Mouse (Mus musculus): ENCODE measurements around the gene C1qtnf6. TPM values are rescaled to one million over a fixed set of nuclear protein-coding genes. Genes with fewer than 3 reads are reported as not detected.

Gene C1qtnf6
- polyA plus RNA-seq, 1 experiment from 2014 or later: 7.3 TPM

DNA sequence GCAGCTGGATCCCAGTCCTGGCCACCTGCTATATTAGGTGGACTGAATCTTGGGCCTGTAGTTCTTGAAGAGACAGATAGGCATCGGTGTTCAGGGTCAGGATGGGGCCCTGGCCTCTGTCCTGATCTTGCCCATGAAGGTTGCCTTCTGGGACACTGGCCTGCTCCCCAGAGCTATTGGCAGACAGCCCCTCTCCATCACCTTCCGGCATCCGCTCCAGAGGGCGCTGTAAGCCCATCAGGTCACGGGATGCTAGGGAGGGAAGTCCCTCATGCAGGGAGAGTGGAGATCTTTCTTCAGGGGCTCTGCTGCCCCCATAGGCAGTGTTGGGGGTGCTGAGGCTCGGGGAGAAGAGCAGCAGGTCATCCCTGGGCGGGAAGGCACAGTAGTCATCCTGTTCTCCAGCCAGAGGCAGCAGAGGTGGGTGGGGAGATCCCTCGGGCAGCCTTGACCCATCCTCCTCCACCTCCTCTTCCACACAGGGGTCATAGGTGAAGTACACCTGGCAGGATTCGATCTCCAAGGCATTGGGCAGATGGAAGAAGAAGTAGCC is 49.7 kb downstream of the C1qtnf6 start:
- Histone ChIP-seq H3K4me3 (replicated peaks; ENCODE audit: low read depth, low read length) (no peak overlapping the region), H3K4me1 (ENCODE audit: control insufficient read depth, insufficient read depth, low read length) (no peaks in the 10 kb centered on the region), H3K9ac (replicated peaks; ENCODE audit: low read length) (no peak overlapping the region), H3K9me3 (ENCODE audit: control insufficient read depth, low read length) (no peaks in the 10 kb centered on the region), H3K27me3 (ENCODE audit: control insufficient read depth, insufficient read depth, low read length) (no peaks in the 10 kb centered on the region), H3K36me3 (ENCODE audit: control insufficient read depth, insufficient read depth, low read length) (no peaks in the 10 kb centered on the region), H3K27ac (replicated peaks; ENCODE audit: low read depth, low read length) (no peak overlapping the region), H3K4me2 (ENCODE audit: low read length) (no peak overlapping the region)
- 55% methylated on average over 9 of the region's 9 CpGs for WGBS
- ATAC-seq (ENCODE audit: low FRiP score, low TSS enrichment): no peak
- DNase-seq: no peak

DNA sequence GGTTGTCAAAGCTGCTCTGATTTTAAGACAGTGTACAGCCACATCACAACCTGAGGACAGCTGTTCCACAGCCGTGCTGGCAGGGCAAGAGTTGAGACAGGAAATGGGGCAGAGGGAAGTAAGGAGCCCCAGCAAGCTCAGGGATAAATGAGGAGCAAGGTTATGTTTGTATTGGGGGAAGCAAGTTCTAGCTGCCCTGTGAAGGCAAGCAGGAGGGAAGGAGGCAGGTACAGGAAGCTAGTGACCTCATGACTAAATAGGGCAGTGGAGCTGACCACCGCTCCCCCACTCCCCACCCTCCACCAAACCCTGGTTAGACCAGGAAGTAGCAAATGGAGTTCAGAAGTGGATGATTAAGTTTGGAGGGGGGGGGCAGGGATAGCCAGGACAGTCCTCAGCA is 50.2 kb downstream of the C1qtnf6 start:
- H3K9ac ChIP-seq (replicated peaks; ENCODE audit: low read length): no peak overlapping the region
- no peaks in the 10 kb centered on the region for H3K9me3 ChIP-seq (ENCODE audit: control insufficient read depth, low read length)
- no peaks in the 10 kb centered on the region for H3K4me1 ChIP-seq (ENCODE audit: control insufficient read depth, insufficient read depth, low read length)
- WGBS: 90% methylated on average over 2 of the region's 2 CpGs
- no peaks in the 10 kb centered on the region for H3K27me3 ChIP-seq (ENCODE audit: control insufficient read depth, insufficient read depth, low read length)
- no peak overlapping the region for H3K4me2 ChIP-seq (ENCODE audit: low read length)
- no peaks in the 10 kb centered on the region for H3K36me3 ChIP-seq (ENCODE audit: control insufficient read depth, insufficient read depth, low read length)
- no peak for ATAC-seq (ENCODE audit: low FRiP score, low TSS enrichment)
- DNase-seq: no peak
- H3K27ac ChIP-seq (replicated peaks; ENCODE audit: low read depth, low read length): no peak overlapping the region
- no peak overlapping the region for H3K4me3 ChIP-seq (replicated peaks; ENCODE audit: low read depth, low read length)

DNA sequence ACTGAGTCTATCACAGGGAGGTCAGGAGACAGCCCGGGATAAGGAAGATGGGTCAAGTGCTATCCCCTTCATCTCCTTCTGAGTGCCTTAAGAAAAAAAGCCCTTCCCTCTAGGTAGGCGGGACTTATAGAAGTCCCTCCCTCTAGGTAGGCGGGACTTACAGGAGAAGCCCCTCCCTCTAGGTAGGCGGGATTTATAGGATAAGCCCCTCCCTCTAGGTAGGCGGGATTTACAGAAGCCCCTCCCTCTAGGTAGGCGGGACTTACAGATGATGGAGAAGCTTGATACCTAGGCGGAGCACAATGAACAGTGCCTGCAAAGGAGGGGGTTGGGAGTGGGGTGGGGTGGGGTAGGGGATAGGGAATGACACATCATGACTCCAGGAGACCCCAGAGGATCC is 51.1 kb downstream of the C1qtnf6 start:
- DNase-seq (no peak), ATAC-seq (ENCODE audit: low FRiP score, low TSS enrichment) (no peak)
- Histone ChIP-seq H3K36me3 (ENCODE audit: control insufficient read depth, insufficient read depth, low read length) (no peaks in the 10 kb centered on the region), H3K4me3 (replicated peaks; ENCODE audit: low read depth, low read length) (no peak overlapping the region), H3K27ac (replicated peaks; ENCODE audit: low read depth, low read length) (no peak overlapping the region), H3K4me2 (ENCODE audit: low read length) (no peak overlapping the region), H3K4me1 (ENCODE audit: control insufficient read depth, insufficient read depth, low read length) (no peaks in the 10 kb centered on the region), H3K27me3 (ENCODE audit: control insufficient read depth, insufficient read depth, low read length) (no peaks in the 10 kb centered on the region), H3K9me3 (ENCODE audit: control insufficient read depth, low read length) (no peaks in the 10 kb centered on the region), H3K9ac (replicated peaks; ENCODE audit: low read length) (no peak overlapping the region)
- 76% methylated on average over 7 of the region's 7 CpGs for WGBS

DNA sequence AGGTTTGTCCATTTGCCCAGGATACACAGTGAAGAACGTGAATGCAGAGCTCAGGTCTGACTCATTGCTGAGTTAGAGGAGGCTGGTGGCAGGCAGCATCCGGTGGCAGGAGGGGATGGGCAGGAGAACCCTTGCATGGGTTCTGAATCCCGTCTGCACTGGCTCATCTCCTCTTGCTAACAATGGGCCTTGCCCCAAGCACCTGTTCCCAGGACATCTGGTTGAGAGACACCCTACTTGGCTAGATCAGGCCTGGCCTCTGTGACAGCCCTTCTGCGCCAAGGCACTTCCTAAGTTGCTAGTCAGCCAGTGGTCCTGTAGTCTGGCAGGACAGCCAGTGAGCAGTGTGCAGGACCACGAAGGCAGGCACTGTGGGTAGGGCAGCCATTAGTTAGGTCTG is 51.7 kb downstream of the C1qtnf6 start:
- Histone ChIP-seq H3K27me3 (ENCODE audit: control insufficient read depth, insufficient read depth, low read length) (no peaks in the 10 kb centered on the region), H3K9me3 (ENCODE audit: control insufficient read depth, low read length) (no peaks in the 10 kb centered on the region), H3K36me3 (ENCODE audit: control insufficient read depth, insufficient read depth, low read length) (no peaks in the 10 kb centered on the region), H3K4me1 (ENCODE audit: control insufficient read depth, insufficient read depth, low read length) (no peaks in the 10 kb centered on the region), H3K4me3 (replicated peaks; ENCODE audit: low read depth, low read length) (no peak overlapping the region), H3K9ac (replicated peaks; ENCODE audit: low read length) (no peak overlapping the region), H3K27ac (replicated peaks; ENCODE audit: low read depth, low read length) (no peak overlapping the region), H3K4me2 (ENCODE audit: low read length) (no peak overlapping the region)
- 85% methylated on average over 5 of the region's 5 CpGs for WGBS
- DNase-seq: no peak
- no peak for ATAC-seq (ENCODE audit: low FRiP score, low TSS enrichment)

DNA sequence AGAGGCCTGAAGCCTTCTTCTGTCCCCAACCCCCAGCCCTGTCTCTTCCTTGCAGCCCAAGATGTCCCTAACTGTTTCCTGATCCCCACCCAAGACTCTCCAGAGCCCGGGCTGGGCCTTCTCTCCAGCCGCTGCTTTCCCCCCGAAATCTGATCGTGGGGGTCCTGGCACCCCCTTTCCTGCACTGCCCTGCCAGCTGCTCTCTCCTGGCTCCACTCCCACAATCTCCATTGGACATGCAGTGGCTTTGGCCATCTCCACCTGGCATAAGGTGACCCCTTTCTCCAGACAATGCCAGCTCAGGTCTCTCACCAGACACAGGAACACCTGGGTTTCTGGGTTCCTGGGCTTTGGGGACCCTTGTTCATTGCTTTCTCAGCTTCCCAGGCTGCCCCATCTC is 53.1 kb downstream of the C1qtnf6 start:
- DNase-seq (no peak), ATAC-seq (ENCODE audit: low FRiP score, low TSS enrichment) (no peak)
- Histone ChIP-seq H3K27me3 (ENCODE audit: control insufficient read depth, insufficient read depth, low read length) (no peaks in the 10 kb centered on the region), H3K9ac (replicated peaks; ENCODE audit: low read length) (no peak overlapping the region), H3K4me3 (replicated peaks; ENCODE audit: low read depth, low read length) (no peak overlapping the region), H3K27ac (replicated peaks; ENCODE audit: low read depth, low read length) (no peak overlapping the region), H3K4me1 (ENCODE audit: control insufficient read depth, insufficient read depth, low read length) (no peaks in the 10 kb centered on the region), H3K4me2 (ENCODE audit: low read length) (no peak overlapping the region), H3K9me3 (ENCODE audit: control insufficient read depth, low read length) (no peaks in the 10 kb centered on the region), H3K36me3 (ENCODE audit: control insufficient read depth, insufficient read depth, low read length) (no peaks in the 10 kb centered on the region)
- 93% methylated on average over 4 of the region's 4 CpGs for WGBS

DNA sequence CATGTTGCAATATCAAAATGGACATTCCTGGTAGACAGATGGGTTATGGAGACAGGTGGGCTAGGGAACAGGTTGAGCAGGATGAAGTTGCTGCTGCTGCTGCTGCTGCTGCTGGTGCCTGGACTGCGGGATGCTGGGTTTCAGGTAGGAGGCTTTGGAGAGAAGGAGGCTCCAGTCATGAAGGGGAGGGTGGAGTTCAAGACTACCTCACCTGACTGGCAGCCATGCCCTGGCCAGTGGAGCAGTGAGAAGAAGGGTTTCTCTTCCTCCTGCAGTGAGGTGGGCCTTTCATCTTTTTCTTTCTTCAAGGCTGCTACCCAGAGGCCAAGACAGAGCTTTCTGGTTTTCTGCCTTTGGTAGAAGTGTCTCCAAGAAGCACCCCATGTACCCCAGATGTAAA is 54.3 kb downstream of the C1qtnf6 start:
- H3K27ac ChIP-seq (replicated peaks; ENCODE audit: low read depth, low read length): no peak overlapping the region
- H3K36me3 ChIP-seq (ENCODE audit: control insufficient read depth, insufficient read depth, low read length): no peaks in the 10 kb centered on the region
- H3K9me3 ChIP-seq (ENCODE audit: control insufficient read depth, low read length): no peaks in the 10 kb centered on the region
- ATAC-seq (ENCODE audit: low FRiP score, low TSS enrichment) (no peak), DNase-seq (no peak)
- no peaks in the 10 kb centered on the region for H3K4me1 ChIP-seq (ENCODE audit: control insufficient read depth, insufficient read depth, low read length)
- H3K4me2 ChIP-seq (ENCODE audit: low read length): no peak overlapping the region
- WGBS: 87% methylated on average over 1 of the region's 1 CpGs
- H3K9ac ChIP-seq (replicated peaks; ENCODE audit: low read length): no peak overlapping the region
- H3K27me3 ChIP-seq (ENCODE audit: control insufficient read depth, insufficient read depth, low read length): no peaks in the 10 kb centered on the region
- H3K4me3 ChIP-seq (replicated peaks; ENCODE audit: low read depth, low read length): no peak overlapping the region

DNA sequence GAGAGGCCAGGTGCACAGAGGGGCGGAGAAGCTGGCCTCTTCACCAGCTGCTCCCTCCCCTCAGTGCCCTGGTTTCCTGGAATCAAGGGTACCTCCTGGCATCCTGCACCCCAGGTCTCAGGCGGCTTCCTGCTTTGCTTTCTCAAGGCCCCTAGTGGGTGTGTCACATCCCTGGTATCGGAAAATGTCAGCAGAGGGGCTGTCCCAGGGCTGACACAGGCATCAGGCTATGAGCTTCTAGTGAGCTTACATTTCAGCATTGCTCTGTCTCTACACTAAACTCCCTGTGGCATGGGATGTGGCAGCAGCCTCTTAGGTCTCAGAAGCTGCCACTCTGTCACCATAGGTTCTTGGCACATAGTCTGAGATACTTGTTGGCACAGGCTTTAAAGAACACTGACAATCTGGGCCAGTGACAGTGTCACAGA is 55.6 kb downstream of the C1qtnf6 start:
- Histone ChIP-seq H3K4me2 (ENCODE audit: low read length) (no peak overlapping the region), H3K36me3 (ENCODE audit: control insufficient read depth, insufficient read depth, low read length) (no peaks in the 10 kb centered on the region), H3K27ac (replicated peaks; ENCODE audit: low read depth, low read length) (no peak overlapping the region), H3K9me3 (ENCODE audit: control insufficient read depth, low read length) (no peaks in the 10 kb centered on the region), H3K9ac (replicated peaks; ENCODE audit: low read length) (no peak overlapping the region), H3K4me1 (ENCODE audit: control insufficient read depth, insufficient read depth, low read length) (no peaks in the 10 kb centered on the region), H3K4me3 (replicated peaks; ENCODE audit: low read depth, low read length) (no peak overlapping the region), H3K27me3 (ENCODE audit: control insufficient read depth, insufficient read depth, low read length) (no peaks in the 10 kb centered on the region)
- no peak for ATAC-seq (ENCODE audit: low FRiP score, low TSS enrichment)
- DNase-seq: no peak
- 77% methylated on average over 3 of the region's 3 CpGs for WGBS

DNA sequence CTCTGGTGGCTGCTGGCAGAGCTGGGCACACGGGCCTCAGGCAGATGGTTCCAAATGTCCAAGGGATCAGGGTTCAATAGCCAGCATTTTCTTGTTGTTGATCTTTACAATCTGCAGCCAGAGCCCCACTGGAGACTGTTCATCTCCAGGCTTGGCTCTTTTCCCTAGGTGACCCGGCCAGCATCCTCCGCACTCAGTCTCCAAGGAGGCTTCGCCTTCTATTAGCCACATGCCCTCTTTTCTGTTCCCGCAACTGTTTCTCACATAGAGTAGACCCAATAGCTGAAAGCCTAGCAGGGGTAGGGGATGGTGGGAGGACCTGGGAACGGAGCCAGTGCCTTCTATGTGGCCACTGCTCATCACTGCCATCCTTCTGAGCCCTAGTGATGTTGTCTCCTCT is 57.8 kb downstream of the C1qtnf6 start:
- Histone ChIP-seq H3K27ac (replicated peaks; ENCODE audit: low read depth, low read length) (no peak overlapping the region), H3K9ac (replicated peaks; ENCODE audit: low read length) (no peak overlapping the region), H3K4me1 (ENCODE audit: control insufficient read depth, insufficient read depth, low read length) (no peaks in the 10 kb centered on the region), H3K4me3 (replicated peaks; ENCODE audit: low read depth, low read length) (no peak overlapping the region), H3K9me3 (ENCODE audit: control insufficient read depth, low read length) (no peaks in the 10 kb centered on the region), H3K27me3 (ENCODE audit: control insufficient read depth, insufficient read depth, low read length) (no peaks in the 10 kb centered on the region), H3K4me2 (ENCODE audit: low read length) (no peak overlapping the region), H3K36me3 (ENCODE audit: control insufficient read depth, insufficient read depth, low read length) (no peaks in the 10 kb centered on the region)
- WGBS: 79% methylated on average over 6 of the region's 6 CpGs
- DNase-seq (no peak), ATAC-seq (ENCODE audit: low FRiP score, low TSS enrichment) (no peak)

Measured in midbrain, embryonic 14.5 days (tissue).